Mouse (Mus musculus): ENCODE data around the gene Pdzd3.

Pdzd3 gene

DNA sequence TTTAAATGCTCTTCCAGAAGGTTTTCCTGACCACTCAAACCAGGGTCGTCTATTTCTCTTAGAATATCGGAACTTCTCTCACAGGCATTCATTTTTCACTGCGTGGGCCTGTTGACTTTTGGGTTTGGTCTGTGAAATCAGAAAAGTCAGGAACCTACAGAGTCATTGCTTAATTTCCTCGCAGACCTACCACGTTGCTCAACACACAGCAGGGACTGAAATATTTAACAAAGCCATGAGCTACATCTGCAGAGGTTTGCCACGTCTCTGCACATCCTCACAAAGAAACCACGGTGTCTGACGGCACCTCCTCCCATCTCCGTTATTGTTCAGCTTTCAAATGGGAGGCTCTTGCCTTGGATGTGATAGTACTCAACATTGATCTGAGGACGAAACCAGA lies 7.7 kb upstream of the Pdzd3 start:
- no peak for TF ChIP-seq GATA4 (IDR thresholded peaks at IDR 0.05; ENCODE audit: insufficient replicate concordance, low read length)

DNA sequence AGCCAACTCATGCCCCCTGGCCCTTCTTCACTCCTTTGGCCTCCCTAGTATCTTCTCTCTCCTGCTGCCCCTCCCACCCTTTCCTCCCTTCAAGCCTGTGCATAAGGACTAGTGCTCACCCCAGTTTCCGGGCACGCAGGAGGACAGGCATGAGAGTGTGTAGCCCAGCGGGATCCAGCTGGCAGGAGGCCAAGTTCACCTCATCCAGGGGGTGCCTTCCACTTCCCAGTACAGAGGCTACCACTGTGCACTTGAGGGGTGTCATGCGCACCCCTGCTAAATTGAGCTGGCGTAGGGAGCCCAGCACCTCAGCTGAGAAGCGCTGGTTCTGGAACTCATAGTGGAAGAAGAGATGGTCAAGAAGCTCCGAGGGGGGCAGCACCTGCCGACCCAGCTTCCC lies 4.9 kb upstream of the Pdzd3 start:
- no peak for TF ChIP-seq GATA4 (IDR thresholded peaks at IDR 0.05; ENCODE audit: insufficient replicate concordance, low read length)

DNA sequence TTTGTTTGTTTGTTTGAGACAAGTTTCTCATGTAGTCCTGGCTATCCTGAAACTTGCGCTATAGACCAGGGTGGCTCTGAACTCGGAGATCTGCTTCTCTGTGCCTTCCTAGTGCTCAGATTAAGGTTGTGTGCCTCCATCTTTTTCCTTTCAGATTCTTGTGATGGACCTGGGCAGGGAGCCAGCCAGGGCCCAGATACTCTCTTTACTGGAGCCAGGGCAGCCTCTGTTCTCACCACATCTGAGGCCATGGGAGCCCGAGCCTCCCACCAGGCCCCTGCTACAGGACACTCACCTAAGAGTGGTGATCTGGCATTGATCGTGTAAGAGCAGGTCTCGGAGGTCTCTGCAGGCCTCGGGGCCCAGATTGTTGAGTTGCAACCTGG lies 3.9 kb upstream of the Pdzd3 start:
- no peak for TF ChIP-seq GATA4 (IDR thresholded peaks at IDR 0.05; ENCODE audit: insufficient replicate concordance, low read length)

DNA sequence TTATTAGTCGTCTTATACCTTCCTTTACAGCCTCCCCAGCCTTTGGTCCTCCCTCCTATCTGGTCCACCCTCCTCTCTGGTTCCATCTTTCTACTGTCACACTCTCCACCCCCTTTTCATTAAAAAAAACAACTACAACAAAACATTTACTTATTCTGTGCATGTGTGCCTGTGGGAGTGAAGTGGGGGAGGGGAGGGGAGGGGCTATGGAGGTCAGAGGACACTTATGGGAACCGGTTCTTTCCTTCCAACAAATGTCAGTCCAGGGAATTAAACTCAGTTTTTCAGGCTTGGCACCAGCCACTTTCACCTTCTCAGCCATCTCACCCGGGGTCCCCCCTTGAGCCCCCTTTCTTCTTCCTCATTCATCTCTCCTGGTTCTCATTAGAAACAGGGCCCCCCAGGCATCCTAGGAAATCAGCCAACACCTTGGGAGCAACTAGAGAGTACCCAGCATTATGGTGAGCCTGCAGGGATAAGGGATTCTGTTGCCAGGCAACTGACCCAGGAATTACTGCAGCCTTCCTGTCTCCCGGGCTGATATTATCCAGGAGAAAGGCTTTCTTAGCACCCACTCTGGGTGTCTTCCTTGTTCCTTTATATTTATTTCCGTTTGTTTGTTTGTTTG lies 3.4 kb upstream of the Pdzd3 start:
- TF ChIP-seq GATA4 (IDR thresholded peaks at IDR 0.05; ENCODE audit: insufficient replicate concordance, low read length), result no peak

DNA sequence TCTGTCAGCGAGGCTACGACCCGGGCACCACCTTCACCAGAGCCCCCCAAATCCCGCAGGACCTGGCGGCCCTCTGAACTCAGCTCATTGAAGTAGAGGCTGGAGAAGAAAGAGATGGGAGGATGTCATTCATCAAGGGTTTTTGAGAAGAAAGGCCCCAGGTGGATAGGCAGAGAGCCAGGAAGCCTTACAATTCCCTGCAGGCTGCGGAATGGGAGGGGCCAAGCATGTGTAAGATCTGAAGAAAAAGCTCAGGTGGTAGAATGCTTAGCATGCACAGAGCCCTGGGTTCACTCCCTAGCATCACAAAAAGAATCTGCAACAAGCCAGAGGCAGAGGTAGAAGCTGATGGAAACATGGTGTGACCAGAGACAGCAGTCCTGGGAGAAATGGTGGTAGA lies 2.2 kb upstream of the Pdzd3 start:
- TF ChIP-seq GATA4 (IDR thresholded peaks at IDR 0.05; ENCODE audit: insufficient replicate concordance, low read length), result no peak

DNA sequence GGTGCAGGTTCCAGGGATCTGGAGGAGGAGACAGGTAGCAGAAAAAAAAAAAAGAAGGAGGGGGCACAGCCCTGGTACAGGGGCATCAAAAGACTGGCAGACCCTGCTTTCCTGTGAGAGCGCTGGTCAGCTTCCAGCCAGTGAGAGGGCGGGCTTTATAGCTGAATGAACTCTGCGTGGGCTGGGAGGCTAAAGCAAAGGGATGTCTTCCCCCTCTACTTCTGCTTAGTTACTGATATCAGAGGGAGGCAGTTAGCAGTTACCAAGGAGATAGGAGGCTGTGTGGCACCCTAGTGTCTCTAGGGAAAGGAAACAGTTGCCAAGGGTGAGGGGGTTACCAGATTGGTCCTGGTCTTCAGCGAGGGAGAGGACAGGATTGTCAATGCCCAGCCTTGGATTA lies 826 bp downstream of the Pdzd3 start:
- no peak for TF ChIP-seq GATA4 (IDR thresholded peaks at IDR 0.05; ENCODE audit: insufficient replicate concordance, low read length)

DNA sequence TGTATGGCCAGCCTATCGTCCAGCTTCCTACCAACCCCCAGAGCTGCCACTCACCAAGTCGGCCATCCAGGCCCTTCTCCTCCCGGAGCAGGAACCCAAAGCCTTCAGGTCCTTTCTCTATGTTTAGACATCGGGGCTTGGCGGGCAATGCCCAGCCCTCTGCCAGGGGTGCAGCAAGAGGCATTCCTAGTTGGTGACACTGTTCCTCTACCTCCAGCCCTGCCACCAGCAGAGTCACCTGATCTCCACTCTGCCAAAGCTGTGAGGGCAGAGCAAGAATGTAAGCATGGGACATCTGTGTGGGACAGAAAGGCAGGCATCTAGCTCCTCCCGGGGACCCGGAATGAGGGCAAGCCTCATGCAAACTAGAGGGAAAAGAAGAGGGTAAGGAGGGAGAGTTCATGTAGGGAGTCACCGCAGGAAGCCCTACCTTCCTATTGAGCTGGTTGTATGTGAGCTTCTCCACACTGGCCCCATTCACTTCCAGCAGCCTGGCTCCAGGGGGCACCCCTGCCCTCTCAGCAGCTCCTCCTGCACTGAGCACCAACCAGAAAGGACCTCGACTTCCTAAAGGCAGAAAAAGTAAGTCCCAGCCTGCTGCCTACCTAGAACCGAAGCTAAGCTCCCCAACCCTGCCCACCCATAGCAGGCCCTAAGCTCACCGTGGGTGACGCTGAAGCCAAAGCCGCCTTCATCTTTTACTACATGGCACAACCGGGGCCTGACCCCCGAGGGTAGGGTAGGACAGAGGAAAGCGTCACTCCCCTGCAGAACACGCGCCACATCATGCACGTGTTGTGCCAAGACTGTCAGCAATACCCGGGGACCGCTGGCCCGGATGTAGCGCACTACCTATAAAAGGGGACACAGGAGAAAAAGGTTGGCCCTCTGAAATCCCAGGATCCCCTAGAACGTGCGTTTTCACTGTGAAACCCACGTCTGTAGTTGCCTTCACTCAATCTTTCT lies 1.8 kb downstream of the Pdzd3 start:
- TF ChIP-seq GATA4 (IDR thresholded peaks at IDR 0.05; ENCODE audit: insufficient replicate concordance, low read length), result no peak

DNA sequence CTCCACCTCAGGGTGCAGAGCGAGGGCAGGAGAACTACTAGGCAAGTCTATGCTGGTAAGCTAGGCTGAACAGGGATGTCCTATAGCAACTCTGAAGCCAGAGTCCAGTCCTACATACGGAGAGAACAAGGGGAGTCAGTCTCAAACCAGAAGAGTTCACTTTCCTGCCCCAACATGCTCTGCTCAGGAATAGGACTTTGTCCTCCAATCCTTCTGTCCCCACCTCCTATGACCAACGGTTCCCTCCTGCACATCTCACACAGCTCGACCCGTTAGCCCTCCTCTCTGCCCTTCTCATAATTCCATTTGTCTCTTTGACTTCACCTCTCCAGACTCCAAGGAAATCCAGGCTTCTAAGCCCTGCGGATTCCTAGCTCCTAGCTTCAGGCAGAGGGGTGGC lies 3.4 kb downstream of the Pdzd3 start:
- no peak for TF ChIP-seq GATA4 (IDR thresholded peaks at IDR 0.05; ENCODE audit: insufficient replicate concordance, low read length)

DNA sequence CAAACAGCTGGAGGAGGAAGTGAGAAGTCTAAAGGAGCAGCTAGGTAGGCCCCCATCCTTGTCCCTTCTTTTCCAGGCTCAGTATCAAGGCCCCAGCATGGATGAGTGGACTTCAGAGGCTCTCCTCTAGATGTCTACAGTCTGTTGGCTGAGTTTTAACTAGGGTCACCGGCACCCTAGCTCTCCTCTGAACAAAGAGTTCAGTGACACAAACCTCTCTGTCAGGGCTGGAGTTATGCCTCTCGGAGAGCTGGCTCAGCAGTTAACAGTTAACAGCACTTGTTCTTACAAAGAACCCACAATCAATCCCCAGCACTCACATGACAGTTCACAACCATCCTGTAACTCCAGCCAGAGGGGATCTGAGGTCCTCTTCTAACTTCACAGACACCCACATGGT lies 7.7 kb downstream of the Pdzd3 start:
- no peak for TF ChIP-seq GATA4 (IDR thresholded peaks at IDR 0.05; ENCODE audit: insufficient replicate concordance, low read length)

DNA sequence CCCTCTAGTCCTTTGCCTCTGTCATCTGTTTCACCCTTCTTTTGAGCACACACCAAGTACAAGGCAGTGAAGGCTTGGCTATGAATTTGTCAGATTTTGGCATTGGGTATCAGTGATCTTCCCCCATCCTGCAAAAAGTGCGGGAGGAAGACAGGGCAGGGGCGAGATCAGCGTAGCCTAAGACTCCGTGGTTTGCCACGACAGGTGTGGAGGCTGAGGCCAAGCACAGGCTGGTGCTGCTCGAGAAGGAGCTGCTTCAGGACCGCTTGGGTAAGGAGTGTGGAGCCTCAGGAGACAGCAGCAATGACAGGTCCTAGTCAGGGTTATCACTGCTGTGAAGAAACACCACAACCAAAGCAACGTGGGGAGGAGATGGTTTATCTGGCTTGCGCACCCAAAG lies 9.9 kb downstream of the Pdzd3 start:
- no peak for TF ChIP-seq GATA4 (IDR thresholded peaks at IDR 0.05; ENCODE audit: insufficient replicate concordance, low read length)

DNA sequence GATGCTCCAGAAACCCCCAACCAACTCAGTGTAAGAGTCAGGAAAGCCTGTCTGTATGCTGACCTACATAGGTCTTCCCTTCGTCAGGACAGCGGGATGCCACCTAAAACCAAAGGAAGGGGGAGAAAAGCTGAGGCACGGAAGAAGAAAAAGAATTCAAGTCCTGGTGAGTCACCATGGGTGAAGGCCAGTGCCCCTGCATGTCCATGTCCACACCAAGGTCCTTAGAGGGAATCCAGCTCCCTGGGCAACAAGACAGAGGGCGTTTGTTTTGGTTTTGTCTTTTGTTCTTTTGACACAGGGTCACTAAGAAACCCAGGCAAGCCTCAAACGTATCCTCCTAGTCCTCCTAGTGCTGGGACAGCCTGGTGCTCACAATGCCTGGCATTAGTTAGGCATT lies 10.4 kb downstream of the Pdzd3 start:
- TF ChIP-seq GATA4 (IDR thresholded peaks at IDR 0.05; ENCODE audit: insufficient replicate concordance, low read length), result no peak

DNA sequence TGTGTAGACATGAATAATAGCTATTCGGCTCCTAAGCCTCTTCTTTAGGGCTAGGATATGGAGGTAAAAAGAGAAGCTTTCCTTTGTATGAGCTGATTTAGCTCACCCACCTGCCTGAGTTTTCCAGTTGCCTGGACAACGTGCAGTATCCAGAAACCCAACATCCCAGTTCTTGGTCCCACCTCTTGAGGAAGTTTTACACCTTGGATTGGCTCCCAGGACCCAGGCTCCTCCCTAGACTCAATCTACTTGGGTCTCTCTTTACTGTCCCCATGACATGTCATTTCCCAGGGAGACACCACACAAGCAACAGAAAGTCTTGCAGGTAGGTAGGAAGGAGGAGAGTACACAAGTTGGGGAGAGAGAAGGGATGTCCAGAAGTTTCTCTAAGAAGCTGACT lies 10.9 kb downstream of the Pdzd3 start, which contains the start of gene Ccdc153:
Gene Ccdc153 (plus strand): TSS at position 278 of the 400 bp plus-strand sequence.
- no peak for TF ChIP-seq GATA4 (IDR thresholded peaks at IDR 0.05; ENCODE audit: insufficient replicate concordance, low read length)

DNA sequence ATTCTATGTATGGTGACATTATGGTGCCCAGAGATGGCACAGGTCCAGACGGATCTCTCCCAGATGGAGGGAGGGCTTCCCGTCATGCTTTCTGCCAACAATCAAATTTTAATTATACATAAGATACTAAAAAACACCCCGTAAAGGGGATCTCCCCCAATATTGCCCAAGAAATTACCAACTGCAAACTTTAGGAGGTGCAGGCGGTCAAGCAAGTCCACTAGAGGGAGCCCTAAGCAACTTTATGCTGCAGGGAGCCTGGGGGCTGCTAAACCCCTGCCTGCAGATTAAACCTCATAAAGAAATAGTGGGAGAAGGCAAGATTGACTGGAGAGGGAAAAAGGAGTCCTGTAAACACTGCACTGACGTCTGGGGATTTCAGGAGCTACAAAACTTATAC lies 11.8 kb downstream of the Pdzd3 start:
- TF ChIP-seq GATA4 (IDR thresholded peaks at IDR 0.05; ENCODE audit: insufficient replicate concordance, low read length), result no peak

DNA sequence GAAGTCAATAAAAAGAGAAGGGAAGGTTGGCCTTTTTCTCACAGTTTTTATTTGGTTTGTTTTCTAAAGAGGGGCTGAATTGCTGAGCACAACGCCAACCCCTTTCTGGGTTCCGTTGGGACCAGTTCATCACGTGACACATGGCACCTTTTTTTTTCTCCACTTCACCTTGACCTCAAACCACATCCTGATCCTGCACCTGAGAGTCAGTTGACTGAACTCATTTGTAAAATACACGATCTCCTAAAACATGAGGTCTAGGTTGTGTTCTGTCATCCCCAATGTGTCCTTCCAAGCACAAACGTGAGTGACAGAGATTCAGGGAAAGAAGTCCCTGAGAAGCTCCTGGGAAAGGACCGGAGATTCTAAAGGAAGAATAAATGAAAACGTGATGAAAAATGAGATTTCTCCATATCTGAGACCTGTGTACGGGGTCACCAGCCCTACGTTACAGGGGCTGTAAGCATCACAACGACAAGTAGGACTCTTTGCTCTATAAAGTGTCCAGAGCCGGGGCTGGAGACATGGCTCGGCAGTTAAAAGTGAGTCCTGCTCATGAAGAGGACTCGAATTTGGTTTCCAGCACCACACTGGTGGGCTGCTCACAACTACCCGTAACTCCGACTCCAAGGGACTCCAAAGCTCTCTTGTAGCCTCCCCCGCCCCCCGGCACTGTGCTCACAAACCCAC lies 12.6 kb downstream of the Pdzd3 start:
- TF ChIP-seq GATA4 (IDR thresholded peaks at IDR 0.05; ENCODE audit: insufficient replicate concordance, low read length), result no peak

DNA sequence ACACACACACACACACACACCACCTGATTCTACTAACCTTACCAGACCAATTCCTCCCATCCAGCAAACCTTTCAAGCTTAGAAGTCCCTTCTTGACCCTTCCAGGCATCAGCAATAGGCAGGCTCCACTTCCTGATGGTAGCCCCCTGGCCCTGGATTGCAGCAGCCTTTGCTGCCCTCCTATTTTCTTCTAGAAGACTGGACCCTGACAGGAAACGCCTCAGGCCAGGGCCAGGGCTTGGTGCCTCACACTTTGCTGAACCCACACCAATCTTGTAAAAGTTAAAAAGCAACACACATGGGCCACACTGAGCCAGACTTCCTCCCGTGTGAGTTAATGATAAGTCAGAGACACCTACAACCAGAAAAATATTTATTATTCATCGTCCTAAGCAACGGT lies 14.1 kb downstream of the Pdzd3 start:
- TF ChIP-seq GATA4 (IDR thresholded peaks at IDR 0.05; ENCODE audit: insufficient replicate concordance, low read length), result no peak

DNA sequence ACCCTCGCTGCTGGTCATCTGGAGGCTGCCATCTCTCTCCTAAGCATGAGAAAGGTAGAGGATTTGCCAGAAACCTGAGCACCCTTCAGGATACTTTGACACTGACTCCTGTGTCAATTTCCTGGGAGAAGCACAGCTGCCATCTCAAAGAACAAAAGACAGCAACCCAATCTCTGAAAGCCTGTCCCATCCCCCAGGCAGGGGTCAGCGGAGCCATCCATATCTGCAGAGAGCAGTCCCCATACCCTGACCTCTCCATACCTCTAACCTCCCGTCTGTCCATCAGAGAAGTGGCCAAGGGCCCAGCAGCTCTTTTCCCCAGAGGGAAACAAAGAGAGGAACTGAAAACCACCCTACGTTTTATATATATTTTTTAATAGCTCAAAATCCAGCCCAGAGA lies 14.7 kb downstream of the Pdzd3 start:
- TF ChIP-seq GATA4 (IDR thresholded peaks at IDR 0.05; ENCODE audit: insufficient replicate concordance, low read length), result no peak
